Mouse (Mus musculus): ENCODE results near the gene Lrtm2. TPM values are rescaled to one million over a fixed set of nuclear protein-coding genes. Genes with fewer than 3 reads are reported as not detected.
A peak's percentile ranks its signal among the peaks of the same experiment; 100 is the strongest.

The Lrtm2 gene
- polyA plus RNA-seq, 1 experiment = 12.9 TPM

DNA sequence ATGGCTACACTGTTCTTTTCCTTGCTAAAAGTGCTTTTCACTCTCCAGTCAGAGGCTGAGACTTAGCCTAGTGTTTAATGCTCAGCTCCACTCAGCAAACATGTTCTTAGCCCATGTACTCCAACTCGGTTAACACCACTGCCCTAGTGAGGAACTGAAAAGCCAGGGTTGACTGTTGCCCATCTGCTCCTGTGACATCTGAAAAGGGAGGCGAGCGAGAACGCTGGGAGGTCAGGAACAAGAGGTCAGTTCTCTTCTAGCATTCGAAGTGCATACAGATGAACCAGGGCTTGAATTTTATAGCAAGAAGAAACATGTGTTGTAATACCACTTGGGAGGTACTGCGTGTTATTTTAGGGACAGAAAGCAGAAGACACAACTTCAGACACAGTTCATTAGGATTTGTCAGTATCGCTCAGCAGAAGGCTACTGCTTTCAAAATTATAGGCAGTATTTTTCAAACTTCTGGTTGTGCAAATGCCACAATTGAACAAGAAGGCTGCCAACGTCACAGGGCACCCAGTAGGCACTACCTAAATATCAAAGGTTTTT, 27.5 kb upstream of the Lrtm2 start:
- no peak for TF ChIP-seq POLR2A (IDR thresholded peaks at IDR 0.05; ENCODE audit: borderline replicate concordance, extremely low read depth, insufficient read depth, insufficient read length, poor library complexity, severe bottlenecking)
- no peak for TF ChIP-seq CTCF (IDR thresholded peaks at IDR 0.05; ENCODE audit: borderline replicate concordance, extremely low read depth, insufficient read depth, insufficient read length)
- DNase-seq (ENCODE audit: low read depth) = no peak

DNA sequence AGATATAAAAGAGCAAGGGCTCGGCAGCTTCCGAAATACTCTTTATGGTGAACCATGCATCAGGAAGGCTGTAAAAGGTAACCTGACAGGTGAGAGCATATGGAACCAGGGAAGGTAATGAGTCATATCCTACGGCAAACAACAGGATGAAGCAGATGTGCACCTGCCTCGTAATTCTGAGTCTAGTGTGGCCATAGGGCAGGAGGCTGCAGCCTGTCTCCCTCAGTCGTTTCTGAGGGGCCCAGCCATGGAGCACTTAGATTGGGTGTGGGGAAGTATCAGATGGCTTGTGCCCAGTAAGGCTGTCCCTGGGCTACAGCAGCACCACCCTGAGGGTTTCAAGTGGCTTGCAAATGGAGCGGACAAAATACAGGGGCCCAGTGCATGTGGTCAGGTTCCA, 21.9 kb upstream of the Lrtm2 start:
- TF ChIP-seq POLR2A (IDR thresholded peaks at IDR 0.05; ENCODE audit: borderline replicate concordance, extremely low read depth, insufficient read depth, insufficient read length, poor library complexity, severe bottlenecking) (no peak), CTCF (IDR thresholded peaks at IDR 0.05; ENCODE audit: borderline replicate concordance, extremely low read depth, insufficient read depth, insufficient read length) (no peak)
- DNase-seq (ENCODE audit: low read depth) = no peak

DNA sequence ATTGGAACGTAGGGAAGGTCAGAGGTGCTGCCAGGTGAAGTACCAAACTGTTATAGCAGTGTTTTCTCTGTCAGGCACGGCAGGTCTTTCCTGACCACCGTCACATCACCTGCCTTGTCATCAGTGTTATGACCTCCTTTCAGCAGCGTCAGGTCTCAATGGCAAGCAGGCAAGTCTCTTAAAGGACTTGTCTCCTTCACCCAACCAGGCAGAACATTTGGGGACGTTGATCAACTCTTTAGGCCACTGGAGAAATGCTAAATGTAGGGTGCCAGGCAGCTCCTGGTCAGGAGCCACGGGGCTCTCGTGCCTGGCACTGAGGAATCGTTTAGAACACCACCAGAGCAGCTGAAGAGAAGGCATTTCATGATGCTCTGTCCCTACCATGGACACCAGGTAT, 21.1 kb upstream of the Lrtm2 start:
- no peak for DNase-seq (ENCODE audit: low read depth)
- TF ChIP-seq POLR2A (IDR thresholded peaks at IDR 0.05; ENCODE audit: borderline replicate concordance, extremely low read depth, insufficient read depth, insufficient read length, poor library complexity, severe bottlenecking) (no peak), CTCF (IDR thresholded peaks at IDR 0.05; ENCODE audit: borderline replicate concordance, extremely low read depth, insufficient read depth, insufficient read length) (no peak)

DNA sequence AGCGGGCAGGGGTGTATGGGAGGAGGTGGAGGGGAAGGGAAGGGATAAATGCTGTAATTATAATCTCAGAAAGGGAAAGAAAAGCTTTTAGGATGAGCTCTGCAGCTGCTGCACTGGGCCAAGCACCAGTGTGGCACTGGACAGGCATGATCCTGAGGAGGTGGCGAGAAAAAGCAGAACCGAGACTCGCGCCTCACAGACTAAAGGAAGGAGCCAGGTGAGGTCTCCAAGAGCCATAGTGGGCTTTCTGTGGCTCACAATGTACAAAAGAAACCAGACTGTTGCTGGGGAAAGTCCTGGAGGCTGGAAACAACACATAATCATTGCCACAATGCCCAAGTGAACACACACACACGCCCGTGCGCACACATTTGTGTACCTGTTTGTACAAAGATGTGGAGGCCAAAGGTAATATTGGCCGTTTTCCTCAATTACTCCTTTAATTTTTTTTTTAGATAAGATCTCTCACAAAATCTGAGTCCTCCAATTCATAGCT, 20.2 kb upstream of the Lrtm2 start:
- no peak for TF ChIP-seq CTCF (IDR thresholded peaks at IDR 0.05; ENCODE audit: borderline replicate concordance, extremely low read depth, insufficient read depth, insufficient read length)
- no peak for TF ChIP-seq POLR2A (IDR thresholded peaks at IDR 0.05; ENCODE audit: borderline replicate concordance, extremely low read depth, insufficient read depth, insufficient read length, poor library complexity, severe bottlenecking)
- DNase-seq (ENCODE audit: low read depth) = peak; percentile 14

DNA sequence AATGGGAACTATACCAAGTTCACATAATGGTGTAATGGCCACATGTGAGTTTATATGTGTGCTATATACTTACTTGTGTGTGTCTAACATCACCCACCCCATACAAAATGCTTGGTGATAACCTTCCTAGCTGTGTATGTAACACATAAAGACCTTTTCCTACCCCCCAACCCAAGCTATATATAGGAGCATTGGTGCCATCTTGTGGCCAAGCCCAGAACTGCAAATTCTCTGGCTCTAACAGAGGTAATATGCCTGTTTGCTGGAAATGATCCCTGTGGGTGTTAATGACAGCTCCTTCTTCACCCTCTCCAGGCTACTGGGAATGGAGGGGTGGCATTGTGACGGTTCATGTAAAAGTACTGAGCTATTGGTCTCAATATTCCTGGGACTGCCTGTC, 17.7 kb upstream of the Lrtm2 start:
- TF ChIP-seq POLR2A (IDR thresholded peaks at IDR 0.05; ENCODE audit: borderline replicate concordance, extremely low read depth, insufficient read depth, insufficient read length, poor library complexity, severe bottlenecking) (no peak), CTCF (IDR thresholded peaks at IDR 0.05; ENCODE audit: borderline replicate concordance, extremely low read depth, insufficient read depth, insufficient read length) (peak; percentile 86; the same call in 1 of the 2 replicates)
- DNase-seq (ENCODE audit: low read depth) = peak; percentile 88

DNA sequence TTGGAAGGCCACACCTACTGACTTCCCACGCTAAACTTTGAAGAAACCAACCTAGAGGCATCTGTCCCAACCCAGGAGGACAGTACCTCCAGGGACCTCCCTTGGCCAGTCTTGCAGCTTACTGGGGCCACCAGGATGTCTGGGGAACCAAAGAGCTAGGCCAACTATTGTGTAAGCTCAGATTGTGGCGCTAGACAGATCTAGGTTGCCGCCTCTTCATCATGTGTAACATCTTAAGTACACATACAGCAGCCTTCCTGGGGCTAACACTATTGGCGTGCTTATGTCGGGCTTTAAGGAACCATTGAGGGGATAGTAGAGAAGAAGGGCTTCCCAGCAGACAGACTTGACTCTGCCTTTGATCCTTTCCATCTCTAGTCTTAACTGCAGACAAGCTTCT, 17.2 kb upstream of the Lrtm2 start:
- no peak for DNase-seq (ENCODE audit: low read depth)
- TF ChIP-seq POLR2A (IDR thresholded peaks at IDR 0.05; ENCODE audit: borderline replicate concordance, extremely low read depth, insufficient read depth, insufficient read length, poor library complexity, severe bottlenecking) (no peak), CTCF (IDR thresholded peaks at IDR 0.05; ENCODE audit: borderline replicate concordance, extremely low read depth, insufficient read depth, insufficient read length) (no peak)

DNA sequence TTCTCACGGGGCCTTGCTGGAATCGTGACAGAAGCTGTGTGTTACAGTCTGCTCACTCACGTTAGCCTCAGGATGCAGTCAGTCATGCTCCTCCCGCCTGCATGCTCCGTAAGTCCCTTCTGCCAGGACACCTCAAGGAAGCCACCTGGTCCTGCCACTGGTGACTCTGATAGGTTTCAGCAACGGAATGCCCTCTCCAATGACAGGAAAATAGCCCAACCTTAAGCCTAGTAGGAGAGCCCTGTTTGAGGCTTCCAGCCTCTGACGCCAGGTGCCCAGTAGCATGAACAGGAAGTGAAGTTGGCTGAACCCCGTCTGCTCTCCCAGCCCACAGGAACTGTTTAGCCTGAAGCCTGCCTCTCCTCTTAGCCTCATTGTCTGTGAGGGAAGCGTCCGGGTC, 15.7 kb upstream of the Lrtm2 start:
- no peak for TF ChIP-seq CTCF (IDR thresholded peaks at IDR 0.05; ENCODE audit: borderline replicate concordance, extremely low read depth, insufficient read depth, insufficient read length)
- TF ChIP-seq POLR2A (IDR thresholded peaks at IDR 0.05; ENCODE audit: borderline replicate concordance, extremely low read depth, insufficient read depth, insufficient read length, poor library complexity, severe bottlenecking) = no peak
- DNase-seq (ENCODE audit: low read depth) = no peak

DNA sequence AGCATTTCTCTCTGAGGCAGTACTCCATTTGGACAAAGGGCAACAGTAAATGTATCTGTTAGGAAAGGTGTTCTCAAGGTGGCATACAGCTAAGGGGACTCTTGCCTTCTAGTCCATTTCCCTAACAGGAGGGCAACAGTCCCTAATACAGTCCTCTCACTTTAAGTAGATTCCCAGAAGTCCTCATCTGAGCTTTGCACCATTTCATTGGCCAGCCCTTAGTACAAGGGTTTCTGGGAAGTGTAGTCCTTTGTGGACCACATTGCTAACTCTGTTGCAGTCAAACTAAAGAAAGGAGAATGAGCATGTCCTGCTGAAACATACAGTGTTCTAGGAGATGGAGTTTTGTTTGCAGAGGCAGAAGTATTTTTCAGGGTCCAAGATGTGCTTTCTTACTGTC, 10.8 kb upstream of the Lrtm2 start:
- peak; percentile 88 for DNase-seq (ENCODE audit: low read depth)
- no peak for TF ChIP-seq POLR2A (IDR thresholded peaks at IDR 0.05; ENCODE audit: borderline replicate concordance, extremely low read depth, insufficient read depth, insufficient read length, poor library complexity, severe bottlenecking)
- TF ChIP-seq CTCF (IDR thresholded peaks at IDR 0.05; ENCODE audit: borderline replicate concordance, extremely low read depth, insufficient read depth, insufficient read length) = no peak

DNA sequence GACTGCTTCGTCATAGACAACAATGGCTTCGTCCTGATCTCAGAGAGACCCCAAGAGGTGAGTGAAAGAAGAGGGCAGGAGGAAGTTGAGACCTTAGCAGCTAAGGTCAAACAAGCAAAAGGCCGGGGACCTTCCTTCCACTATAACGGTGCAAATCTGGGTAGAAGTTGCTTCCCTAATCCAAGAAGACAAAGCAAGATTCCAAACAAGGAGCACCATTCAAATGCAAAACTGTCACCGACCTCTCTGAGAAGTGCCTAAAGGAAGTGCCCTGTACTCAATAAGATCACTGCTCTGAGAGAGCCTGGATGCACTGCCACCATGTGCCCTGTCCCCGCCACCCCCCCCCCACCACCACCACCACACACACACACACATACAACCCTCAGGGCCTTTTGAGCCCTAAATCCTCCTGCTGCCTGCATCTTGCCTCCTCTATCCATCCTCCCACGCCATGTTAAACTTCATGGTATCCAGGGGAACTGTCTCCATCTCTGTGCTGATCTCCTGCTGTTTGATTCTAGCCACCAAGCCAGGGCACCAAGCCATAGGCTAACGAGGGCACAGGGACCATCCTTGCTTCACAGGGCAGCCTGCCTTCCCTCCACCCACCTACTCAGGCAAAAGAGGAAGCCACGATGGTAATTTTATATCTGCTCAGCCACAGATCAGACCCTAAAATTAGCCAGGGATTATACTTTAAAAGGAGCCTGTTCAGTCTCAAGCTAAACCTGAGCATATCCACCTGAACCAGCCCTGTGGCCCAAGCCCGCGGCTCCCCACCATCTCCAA, 7.8 kb upstream of the Lrtm2 start:
- DNase-seq (ENCODE audit: low read depth) = no peak

DNA sequence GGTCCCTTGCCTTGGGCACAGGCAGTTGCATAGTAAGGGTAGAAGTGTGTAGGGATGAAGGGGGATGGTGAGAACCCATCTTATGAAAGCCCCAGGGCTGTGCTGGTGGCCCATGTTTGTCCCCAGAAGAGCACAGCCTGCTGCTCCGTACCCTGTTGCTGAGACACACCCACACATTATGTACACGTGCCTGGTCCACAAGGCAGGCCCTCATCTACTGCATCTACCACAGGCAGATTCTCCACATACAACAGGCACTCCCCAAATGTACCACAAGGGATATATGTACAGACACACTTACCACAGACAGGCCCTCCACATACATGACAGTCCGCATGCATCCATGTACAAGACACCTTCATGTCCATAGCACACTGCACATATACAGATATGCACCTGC, 6.7 kb upstream of the Lrtm2 start:
- TF ChIP-seq CTCF (IDR thresholded peaks at IDR 0.05; ENCODE audit: borderline replicate concordance, extremely low read depth, insufficient read depth, insufficient read length) (no peak), POLR2A (IDR thresholded peaks at IDR 0.05; ENCODE audit: borderline replicate concordance, extremely low read depth, insufficient read depth, insufficient read length, poor library complexity, severe bottlenecking) (no peak)
- DNase-seq (ENCODE audit: low read depth) = no peak

More for the DNA sequence above, 7.8 kb upstream of the Lrtm2 start:
- no peak for TF ChIP-seq CTCF (IDR thresholded peaks at IDR 0.05; ENCODE audit: borderline replicate concordance, extremely low read depth, insufficient read depth, insufficient read length)
- TF ChIP-seq POLR2A (IDR thresholded peaks at IDR 0.05; ENCODE audit: borderline replicate concordance, extremely low read depth, insufficient read depth, insufficient read length, poor library complexity, severe bottlenecking) = no peak

DNA sequence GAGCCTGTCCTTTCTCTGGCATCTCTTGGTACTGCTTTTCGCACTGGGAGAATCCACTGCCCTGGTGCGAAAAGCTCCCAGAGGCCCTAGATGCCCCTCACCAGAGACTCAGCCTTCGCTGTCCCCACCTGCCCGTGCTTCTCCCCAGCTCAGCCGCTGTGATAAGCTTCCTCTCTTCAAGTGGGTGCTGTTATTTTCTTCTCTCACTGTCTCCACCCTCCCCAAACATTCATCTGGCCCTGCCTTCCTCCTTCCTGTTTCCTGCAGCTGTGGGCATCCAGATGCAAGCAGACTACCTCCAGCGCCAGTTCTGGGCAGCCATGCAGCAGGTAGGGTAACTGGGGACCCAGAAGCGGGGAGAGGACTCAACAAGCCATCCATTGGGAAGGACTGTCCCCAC, 5.6 kb upstream of the Lrtm2 start:
- no peak for TF ChIP-seq POLR2A (IDR thresholded peaks at IDR 0.05; ENCODE audit: borderline replicate concordance, extremely low read depth, insufficient read depth, insufficient read length, poor library complexity, severe bottlenecking)

DNA sequence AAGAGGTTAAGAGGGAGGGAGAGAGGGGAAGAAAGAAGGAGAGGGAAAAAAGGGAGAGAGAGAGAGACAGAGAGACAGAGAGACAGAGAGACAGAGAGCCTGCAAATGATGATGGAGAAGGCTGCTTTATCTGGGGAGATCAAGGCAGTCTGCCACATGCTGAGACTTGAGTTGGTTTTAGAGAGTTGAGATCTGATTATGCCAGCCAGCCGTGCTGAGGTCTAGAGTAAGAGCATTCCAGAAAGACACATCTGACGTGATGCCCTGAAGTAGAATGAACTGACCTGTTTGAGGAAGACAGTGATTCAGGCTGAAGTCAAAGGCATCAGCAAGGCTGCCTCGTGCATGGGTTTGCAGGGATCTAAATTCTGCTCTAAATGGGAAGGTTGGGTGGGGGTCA, 3.3 kb upstream of the Lrtm2 start:
- no peak for DNase-seq (ENCODE audit: low read depth)
- TF ChIP-seq POLR2A (IDR thresholded peaks at IDR 0.05; ENCODE audit: borderline replicate concordance, extremely low read depth, insufficient read depth, insufficient read length, poor library complexity, severe bottlenecking) = no peak
- no peak for TF ChIP-seq CTCF (IDR thresholded peaks at IDR 0.05; ENCODE audit: borderline replicate concordance, extremely low read depth, insufficient read depth, insufficient read length)

More for the DNA sequence above, 5.6 kb upstream of the Lrtm2 start:
- DNase-seq (ENCODE audit: low read depth) = no peak

Measured in brain, embryonic 14.5 days (tissue).